Mouse (Mus musculus): Measurements from ENCODE around the gene 1600014C23Rik.

1600014C23Rik gene

DNA sequence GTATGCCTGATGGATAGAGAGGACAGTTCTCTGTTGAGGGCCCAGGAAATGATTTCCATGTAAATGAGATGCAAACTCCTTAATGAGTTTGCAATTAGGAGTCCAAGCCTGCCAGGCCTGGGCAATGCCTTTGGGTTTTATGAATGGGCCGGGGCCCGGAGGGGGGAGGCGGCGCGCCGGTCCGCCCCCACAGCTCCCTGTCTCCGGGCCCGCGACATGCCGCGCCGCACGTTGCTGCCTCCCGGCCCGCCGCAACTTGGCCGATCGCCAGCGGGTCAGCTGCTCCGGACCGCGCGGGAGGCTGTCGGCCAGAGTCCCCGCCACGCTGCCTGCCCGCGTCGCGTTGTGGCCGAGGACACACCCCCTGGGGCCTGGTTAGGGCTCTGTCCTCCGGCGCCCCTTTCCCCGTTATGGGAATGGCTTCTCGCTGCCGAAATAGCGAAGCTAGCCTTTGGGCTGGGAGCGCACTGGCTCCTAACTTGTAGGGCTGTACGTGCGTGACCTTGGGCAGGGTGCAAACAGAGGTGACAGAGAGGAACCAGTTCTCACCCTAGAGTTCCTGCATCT lies at the start of gene 1600014C23Rik:
TSS of gene 1600014C23Rik (minus strand) at position 110 of the 567 bp plus-strand sequence.
- in situ Hi-C loops (cut with MboI; ENCODE audit: low sequenced_read_pairs) = loop anchor here (5.0 kb wide), 1 partner anchor 298 kb away; the partner anchor contains the start of gene Vegfa

DNA sequence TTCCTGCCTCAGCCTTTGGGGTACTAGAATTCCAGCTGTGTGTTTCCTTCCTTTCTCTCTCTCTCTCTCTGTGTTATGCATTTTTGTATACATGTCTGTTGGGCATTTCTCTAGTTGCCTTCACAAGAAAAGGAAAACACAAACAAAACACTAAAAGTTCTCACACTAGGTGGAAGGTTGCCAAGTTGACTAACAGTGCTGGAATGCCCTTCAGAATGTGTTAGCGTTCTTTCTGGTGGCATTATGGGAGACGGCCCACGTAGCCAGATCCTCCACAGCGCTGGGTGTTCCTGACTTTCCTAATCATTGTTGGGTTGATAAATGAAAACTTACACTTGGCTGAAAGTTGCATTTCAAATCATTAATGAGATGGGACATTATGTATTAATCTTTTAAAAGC lies 44.8 kb upstream of the 1600014C23Rik start:
- in situ Hi-C loops (cut with MboI; ENCODE audit: low sequenced_read_pairs) = no loop called here

DNA sequence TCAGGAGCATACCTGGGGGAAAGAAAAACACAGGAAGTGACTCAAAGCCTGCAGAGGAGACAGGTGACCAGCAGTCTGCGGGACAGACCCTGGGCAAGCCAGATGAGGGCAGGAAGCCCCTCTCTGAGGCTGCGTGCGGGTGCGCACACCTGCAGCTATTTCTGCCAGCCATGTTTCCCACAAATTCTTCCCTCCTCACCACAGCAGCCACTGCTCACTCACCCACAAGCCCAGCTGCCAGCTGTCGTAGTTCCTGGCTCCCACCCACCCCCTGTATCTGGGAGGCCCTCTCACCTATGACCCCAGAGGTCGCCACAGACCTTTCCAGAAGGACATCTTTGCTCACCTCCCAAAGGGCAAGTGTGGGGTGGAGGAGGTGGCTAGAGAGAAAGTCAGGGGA lies 43.8 kb upstream of the 1600014C23Rik start:
- in situ Hi-C loops (cut with MboI; ENCODE audit: low sequenced_read_pairs) = no loop called here

DNA sequence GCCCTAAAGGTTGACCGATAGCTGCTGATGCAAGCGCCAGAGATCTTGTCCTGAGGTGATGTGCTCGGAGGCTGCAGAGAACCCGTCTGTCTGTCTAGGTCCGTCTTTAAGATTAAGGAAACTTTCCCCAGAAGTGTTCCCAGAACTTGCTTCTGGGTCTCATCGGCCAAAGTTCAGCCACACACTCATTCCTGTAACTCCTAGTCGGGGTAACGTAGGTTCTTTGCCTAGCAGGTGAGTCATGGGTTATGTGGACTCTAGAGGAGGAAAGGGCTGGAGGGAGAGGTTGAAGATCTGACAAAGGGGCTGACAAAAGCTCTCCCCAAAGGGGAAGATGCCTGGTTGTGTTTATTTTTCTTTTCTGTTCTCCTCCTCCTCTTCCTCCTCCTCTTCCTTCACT lies 42.5 kb upstream of the 1600014C23Rik start:
- in situ Hi-C loops (cut with MboI; ENCODE audit: low sequenced_read_pairs) = no loop called here

- in situ Hi-C loops (cut with MboI; ENCODE audit: low sequenced_read_pairs) = no loop called here
These were observed 41.8 kb upstream of the 1600014C23Rik start for GRCm38 (mm10) chr17:45775468-45775867.

DNA sequence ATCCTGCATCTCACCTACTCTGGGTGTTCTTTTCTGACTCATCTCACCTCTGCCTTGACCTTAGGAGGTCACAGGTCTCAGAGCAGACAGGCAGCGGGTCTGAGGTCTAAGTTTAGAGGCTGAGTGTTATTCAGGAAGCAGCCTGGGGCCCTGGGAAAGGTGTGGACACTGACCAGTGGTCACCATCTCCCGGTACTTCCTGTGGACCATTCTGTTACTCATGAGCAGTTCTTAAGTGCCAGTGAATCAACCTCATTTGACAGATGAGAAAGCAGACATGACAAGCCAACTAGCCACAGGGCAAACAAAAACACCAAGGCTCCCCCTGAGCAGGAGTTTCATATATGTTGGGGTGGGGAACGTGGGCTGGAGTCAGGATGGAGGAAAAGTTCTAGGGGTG lies 38.9 kb upstream of the 1600014C23Rik start:
- in situ Hi-C loops (cut with MboI; ENCODE audit: low sequenced_read_pairs) = no loop called here

- in situ Hi-C loops (cut with MboI; ENCODE audit: low sequenced_read_pairs) = no loop called here
These were observed 38.5 kb upstream of the 1600014C23Rik start for GRCm38 (mm10) chr17:45772096-45772495.

DNA sequence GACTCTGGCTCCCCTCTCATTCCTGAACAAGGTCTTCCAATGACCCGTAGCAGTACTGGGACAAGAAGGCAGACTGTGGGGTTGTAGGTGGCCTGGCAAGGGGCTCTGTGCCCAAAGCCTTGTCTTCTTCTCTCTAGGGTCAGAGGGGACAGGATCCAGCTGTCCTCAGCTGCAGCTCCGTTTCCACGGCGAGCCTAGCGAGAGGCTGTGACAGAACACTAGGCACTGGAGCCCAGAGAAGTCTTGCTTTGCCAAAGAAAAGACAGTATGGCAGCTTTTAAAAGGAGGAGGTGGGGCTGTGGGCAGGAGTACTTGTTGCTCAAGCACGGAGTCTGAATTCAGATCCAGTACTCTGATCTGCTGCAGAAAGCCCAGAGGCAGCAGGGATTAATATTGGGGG lies 36.8 kb upstream of the 1600014C23Rik start:
- in situ Hi-C loops (cut with MboI; ENCODE audit: low sequenced_read_pairs) = no loop called here

GRCm38 (mm10) chr17:45769821-45770220 lies 36.2 kb upstream of the 1600014C23Rik start:
- in situ Hi-C loops (cut with MboI; ENCODE audit: low sequenced_read_pairs) = no loop called here

DNA sequence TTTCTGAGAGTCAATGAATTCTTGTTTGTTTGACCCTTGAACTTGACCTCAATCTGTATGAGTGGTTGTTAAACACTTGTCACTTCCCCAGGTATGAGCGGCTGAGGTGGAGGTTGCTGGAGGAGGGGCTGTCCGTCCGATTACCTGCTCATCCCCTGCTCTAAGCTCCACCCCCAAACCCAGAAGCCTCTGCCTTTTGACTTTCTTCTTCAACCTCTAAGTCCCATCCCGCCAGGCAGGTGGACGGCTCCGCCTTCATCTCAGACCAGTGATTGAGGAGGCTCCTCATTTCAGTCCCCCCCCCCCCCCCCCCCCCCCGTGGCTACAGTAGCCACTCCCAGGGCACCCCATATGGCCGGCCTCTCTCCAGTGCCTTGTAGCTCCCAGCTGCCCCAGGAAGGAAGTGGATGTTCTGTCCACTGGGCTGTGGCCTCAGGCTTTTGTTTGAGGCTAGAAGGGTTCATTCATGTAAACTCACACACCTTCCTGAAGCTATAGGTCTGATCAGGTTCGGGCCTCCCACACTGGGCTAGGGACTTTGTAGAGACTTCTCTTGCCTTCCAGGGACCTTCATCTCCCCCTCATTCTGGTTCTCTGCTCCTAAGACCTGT lies 34.0 kb upstream of the 1600014C23Rik start:
- in situ Hi-C loops (cut with MboI; ENCODE audit: low sequenced_read_pairs) = no loop called here

GRCm38 (mm10) chr17:45766735-45767535 lies 33.3 kb upstream of the 1600014C23Rik start:
- in situ Hi-C loops (cut with MboI; ENCODE audit: low sequenced_read_pairs) = no loop called here

DNA sequence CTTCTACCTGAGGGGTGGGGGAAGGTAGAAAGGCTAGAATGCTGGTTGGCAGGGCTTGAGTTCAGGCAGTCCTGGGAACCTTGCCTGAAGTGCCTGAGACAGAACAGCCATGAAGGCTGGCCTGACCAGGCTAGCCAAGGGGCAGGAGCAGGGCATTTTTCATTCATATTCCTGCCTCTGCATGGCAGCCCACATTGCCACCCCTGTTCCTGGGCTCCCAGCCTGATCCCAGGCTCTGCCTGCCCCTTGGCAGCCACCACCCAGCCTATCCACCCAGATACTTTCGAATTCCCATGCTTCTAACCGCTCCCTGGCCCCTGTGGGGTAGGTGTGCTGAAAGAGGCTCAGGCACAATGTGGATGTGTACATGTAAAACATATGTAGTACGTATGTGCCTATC lies 32.3 kb upstream of the 1600014C23Rik start:
- in situ Hi-C loops (cut with MboI; ENCODE audit: low sequenced_read_pairs) = no loop called here

GRCm38 (mm10) chr17:45763188-45763587 lies 29.5 kb upstream of the 1600014C23Rik start:
- in situ Hi-C loops (cut with MboI; ENCODE audit: low sequenced_read_pairs) = no loop called here

DNA sequence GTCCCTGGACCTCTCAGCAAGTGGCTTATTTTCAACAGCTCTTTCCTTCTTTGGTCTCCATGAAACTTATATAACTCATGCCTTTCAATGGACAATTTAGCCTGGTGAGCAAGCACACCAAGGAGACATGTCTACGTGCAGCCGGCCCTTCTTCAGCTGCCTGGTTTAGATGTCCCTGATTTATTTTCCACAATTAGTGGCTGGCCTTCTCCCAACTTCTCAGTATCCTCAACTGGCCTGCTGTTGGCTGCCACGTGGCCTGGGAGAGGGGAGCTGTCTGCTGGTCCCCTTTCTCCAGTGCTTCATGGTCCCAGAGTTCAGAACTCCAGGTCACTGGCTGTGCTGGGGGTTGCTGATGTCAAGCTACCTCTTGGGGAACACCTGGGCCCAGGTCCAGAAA lies 28.3 kb upstream of the 1600014C23Rik start:
- in situ Hi-C loops (cut with MboI; ENCODE audit: low sequenced_read_pairs) = no loop called here

GRCm38 (mm10) chr17:45760965-45761645 lies 27.5 kb upstream of the 1600014C23Rik start:
- in situ Hi-C loops (cut with MboI; ENCODE audit: low sequenced_read_pairs) = no loop called here

- in situ Hi-C loops (cut with MboI; ENCODE audit: low sequenced_read_pairs) = no loop called here
These were observed 26.1 kb upstream of the 1600014C23Rik start for GRCm38 (mm10) chr17:45759751-45760150.

DNA sequence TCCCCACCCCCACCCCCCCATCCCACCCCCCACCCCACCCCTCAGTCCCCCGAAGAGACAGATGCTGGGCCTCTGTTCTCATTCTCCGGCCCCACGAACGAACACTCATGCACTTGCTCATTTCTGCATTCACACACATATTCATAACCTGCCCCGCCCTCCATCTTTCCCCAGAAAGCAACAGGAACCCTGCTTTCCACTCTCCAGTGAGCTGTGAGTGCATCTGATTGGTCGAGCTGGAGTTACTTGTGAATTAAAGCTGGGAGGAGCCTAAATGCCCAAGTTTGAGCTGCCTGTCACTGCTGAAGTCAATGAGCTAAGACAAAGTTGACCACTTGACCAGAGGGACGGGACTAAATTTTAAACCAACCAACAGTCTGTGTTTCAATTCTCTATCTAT lies 25.2 kb upstream of the 1600014C23Rik start:
- in situ Hi-C loops (cut with MboI; ENCODE audit: low sequenced_read_pairs) = no loop called here

DNA sequence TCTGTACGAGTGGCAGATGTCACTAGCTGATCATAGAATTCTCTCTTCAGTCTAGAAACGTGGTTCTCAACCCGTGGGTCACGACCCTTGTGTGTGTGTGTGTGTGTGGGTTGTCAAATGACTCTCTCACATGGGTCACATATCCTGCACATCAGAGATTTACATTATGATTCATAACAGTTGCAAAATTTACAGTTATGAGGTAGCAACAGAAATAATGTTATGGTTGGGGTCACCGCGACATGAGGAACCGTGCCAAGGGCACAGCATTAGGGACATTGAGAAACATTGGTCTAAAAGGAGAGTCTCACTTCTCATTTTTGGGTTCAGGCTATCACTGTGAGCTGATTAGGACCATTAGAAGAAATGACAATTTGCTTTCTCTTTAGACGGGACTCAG lies 24.3 kb upstream of the 1600014C23Rik start:
- in situ Hi-C loops (cut with MboI; ENCODE audit: low sequenced_read_pairs) = no loop called here

DNA sequence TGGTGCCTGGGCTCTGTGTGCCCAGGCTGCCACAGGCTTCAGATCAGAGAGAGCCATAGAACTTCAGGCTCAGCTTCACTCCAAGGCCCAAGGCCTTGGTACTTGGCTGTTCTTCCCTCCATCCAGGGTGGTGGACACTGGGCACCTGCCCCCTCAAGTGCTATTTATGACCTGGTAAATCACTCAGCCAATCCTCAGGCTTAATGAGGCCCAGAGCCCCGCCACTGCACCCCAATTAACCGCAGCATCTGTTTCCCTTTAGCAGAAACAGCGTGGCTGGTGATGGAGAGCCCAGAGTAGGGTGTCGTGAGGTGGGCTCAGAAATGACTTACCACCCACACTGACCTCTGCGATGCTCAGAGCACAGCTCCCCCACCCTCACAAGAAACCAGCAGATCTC lies 23.2 kb upstream of the 1600014C23Rik start:
- in situ Hi-C loops (cut with MboI; ENCODE audit: low sequenced_read_pairs) = no loop called here

GRCm38 (mm10) chr17:45756391-45756790 lies 22.7 kb upstream of the 1600014C23Rik start:
- in situ Hi-C loops (cut with MboI; ENCODE audit: low sequenced_read_pairs) = no loop called here

GRCm38 (mm10) chr17:45754186-45754862 lies 20.7 kb upstream of the 1600014C23Rik start:
- in situ Hi-C loops (cut with MboI; ENCODE audit: low sequenced_read_pairs) = no loop called here

All from CH12F3 (cell line).